Mouse (Mus musculus): ENCODE measurements around the gene Zbtb22. TPM values are rescaled to one million over a fixed set of nuclear protein-coding genes. Genes with fewer than 3 reads are reported as not detected.
"Not testable (repeated sequence)": the region's sequence is repeated elsewhere in the genome, so short reads cannot be mapped to it uniquely, and the experiment has no call there.

Gene Zbtb22
- total RNA-seq, 2 experiments from 2014 or later, result 18.9 to 21.9 TPM

- DNase-seq, result no peak
Measured at GRCm38 (mm10) chr17:33943454-33943853, 27.8 kb downstream of the Zbtb22 start.

- no peak for DNase-seq
Measured at GRCm38 (mm10) chr17:33947430-33948089, 31.9 kb downstream of the Zbtb22 start.

GRCm38 (mm10) chr17:33948090-33948904, 32.6 kb downstream of the Zbtb22 start:
- no peak for DNase-seq

GRCm38 (mm10) chr17:33948905-33949537, 33.3 kb downstream of the Zbtb22 start:
- DNase-seq, result no peak

GRCm38 (mm10) chr17:33950131-33950625, 34.5 kb downstream of the Zbtb22 start:
- DNase-seq, result no peak

- peak; percentile 74 for DNase-seq
Measured at GRCm38 (mm10) chr17:33951021-33951946, 35.6 kb downstream of the Zbtb22 start, which contains the start of gene B3galt4. B3galt4 (minus strand) TSS chr17:33951488.

- DNase-seq, result not testable (repeated sequence)
Measured at GRCm38 (mm10) chr17:33952015-33952414, 36.3 kb downstream of the Zbtb22 start.

GRCm38 (mm10) chr17:33952879-33953278, 37.2 kb downstream of the Zbtb22 start:
- no peak for DNase-seq

- DNase-seq, result no peak
Measured at GRCm38 (mm10) chr17:33953310-33953709, 37.6 kb downstream of the Zbtb22 start.

- DNase-seq, result no peak
Measured at GRCm38 (mm10) chr17:33953961-33954565, 38.4 kb downstream of the Zbtb22 start.

- peak; percentile 65 for DNase-seq
Measured at GRCm38 (mm10) chr17:33954646-33955554, 39.2 kb downstream of the Zbtb22 start.

GRCm38 (mm10) chr17:33955555-33956214, 40.0 kb downstream of the Zbtb22 start, which contains the start of the genes Vps52 and Rps18:
Vps52 (plus strand) TSS chr17:33955812.
Rps18 (minus strand) TSS chr17:33956001.
- peak; percentile 89 for DNase-seq

GRCm38 (mm10) chr17:33956336-33956735, 40.6 kb downstream of the Zbtb22 start:
- DNase-seq, result no peak

- no peak for DNase-seq
Measured at GRCm38 (mm10) chr17:33957493-33957892, 41.8 kb downstream of the Zbtb22 start.

GRCm38 (mm10) chr17:33958451-33958850, 42.7 kb downstream of the Zbtb22 start:
- DNase-seq, result no peak

- DNase-seq, result no peak
Measured at GRCm38 (mm10) chr17:33959135-33959534, 43.4 kb downstream of the Zbtb22 start.

GRCm38 (mm10) chr17:33959948-33960347, 44.2 kb downstream of the Zbtb22 start:
- DNase-seq, result peak; percentile 5

- no peak for DNase-seq
Measured at GRCm38 (mm10) chr17:33962876-33963275, 47.2 kb downstream of the Zbtb22 start.

Measured in gastrocnemius, postnatal 10 days (tissue).